Mouse (Mus musculus) stomach, postnatal 0 days (tissue): ENCODE data around the gene Slc16a9. TPM values are rescaled to one million over a fixed set of nuclear protein-coding genes. Genes with fewer than 3 reads are reported as not detected.

Source experiments
- ATAC-seq: fragments of 200-750 bp; cut with Nextera tagmentation; 2 replicates; pipeline ENCODE4 v1.8.0; 2017; ENCODE audit not compliant: low FRiP score, low TSS enrichment
- DNase-seq: peaks from one replicate; pipeline ENCODE4 v3.0.0-alpha.2; 2016; ENCODE audit warnings: low spot score
- H3K27ac ChIP-seq: fragments of 300-500 bp; sonication (generic); replicated peaks from 2 replicates; pipeline ENCODE4 v1.5.1; 2014; ENCODE audit warnings: mild to moderate bottlenecking, control low read depth
- H3K27me3 ChIP-seq: fragments of 300-500 bp; sonication (generic); 2 replicates; pipeline ENCODE4 v1.6.1; 2014; ENCODE audit warnings: low read length; ENCODE audit not compliant: control insufficient read depth, insufficient read depth
- H3K36me3 ChIP-seq: fragments of 300-500 bp; sonication (generic); 2 replicates; pipeline ENCODE4 v1.6.1; 2014; ENCODE audit warnings: low read length, mixed read lengths; ENCODE audit not compliant: control insufficient read depth, insufficient read depth
- H3K4me1 ChIP-seq: fragments of 300-500 bp; sonication (generic); replicated peaks from 2 replicates; pipeline ENCODE4 v1.6.1; 2014; ENCODE audit warnings: antibody characterized with exemption; ENCODE audit not compliant: control insufficient read depth, insufficient read depth
- H3K4me2 ChIP-seq: fragments of 300-500 bp; sonication (generic); replicated peaks from 2 replicates; pipeline ENCODE4 v1.6.1; 2014; ENCODE audit warnings: low read depth, mild to moderate bottlenecking, control low read depth, moderate library complexity
- H3K4me3 ChIP-seq: fragments of 300-500 bp; sonication (generic); 2 replicates; pipeline ENCODE4 v1.5.1; 2014; ENCODE audit warnings: low read depth, low read length, control low read depth
- H3K9ac ChIP-seq: fragments of 300-500 bp; sonication (generic); 2 replicates; pipeline ENCODE4 v1.6.1; 2014; ENCODE audit warnings: mild to moderate bottlenecking, low read length, control low read depth, mixed read lengths
- H3K9me3 ChIP-seq: fragments of 300-500 bp; sonication (generic); 2 replicates; pipeline ENCODE4 v1.6.1; 2016; ENCODE audit warnings: low read length; ENCODE audit not compliant: control insufficient read depth
- CTCF ChIP-seq: IDR thresholded peaks from 2 replicates; pipeline ENCODE4 v1.5.1; 2016; ENCODE audit warnings: antibody characterized with exemption, low read depth, mild to moderate bottlenecking, moderate library complexity
- EP300 ChIP-seq: optimal IDR thresholded peaks from 2 replicates; pipeline ENCODE3; 2016; ENCODE audit warnings: antibody characterized with exemption
- WGBS: fragments of 180-500 bp; shearing (Covaris S2); extraction: QIAGEN DNeasy Blood & Tissue Kit; methylation state at CpG from one replicate; pipeline ENCODE4 v1.1.7; 2014; 5-methylcytosine and 5-hydroxymethylcytosine counted together
- polyA plus RNA-seq: library from polyadenylated mRNA; unstranded; fragments of >200 nt; fragmentation: Nextera tagmentation; extraction: Ambion mirVana; gene quantifications from 2 replicates; pipeline ENCODE4 v1.2.1, GENCODE M21; 2015

The Slc16a9 gene
- 2.5 and 2.9 TPM in 2 replicates for polyA plus RNA-seq

DNA sequence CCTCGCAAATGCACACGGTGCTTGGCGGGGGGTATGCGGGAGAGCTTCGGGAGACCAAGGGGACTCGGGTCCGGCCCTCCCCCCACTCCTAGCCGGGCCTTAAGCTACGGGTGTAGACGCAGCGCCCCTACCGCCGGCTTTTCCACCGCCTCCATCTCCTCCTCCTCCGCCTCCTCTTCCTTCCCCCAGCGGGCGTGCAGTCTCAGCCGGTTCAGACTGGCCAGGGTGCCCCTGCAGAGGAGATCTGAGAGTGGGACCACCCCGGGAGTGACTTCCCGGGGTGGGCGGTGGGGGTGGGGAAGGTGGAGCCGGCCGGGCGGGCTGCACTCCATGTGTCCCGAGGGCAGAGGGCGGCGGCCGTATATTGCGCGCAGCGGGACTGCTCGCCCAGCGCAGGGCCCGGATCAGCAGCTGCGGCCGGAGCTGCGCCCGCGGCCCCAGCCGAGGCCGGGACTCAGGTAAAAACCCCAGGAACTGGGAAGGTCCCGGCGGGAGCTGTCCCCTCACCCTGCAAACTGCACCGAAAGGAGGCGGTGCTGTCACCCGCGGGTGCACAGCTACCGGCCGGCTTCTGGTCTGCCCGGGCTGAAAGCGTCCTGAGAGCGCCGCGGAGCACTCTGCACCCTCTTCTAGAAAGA is at the start of gene Slc16a9:
Gene Slc16a9 (plus strand): TSS at position 180 of the 638 bp plus-strand sequence.
- under 1% methylated on average over 50 of the region's 54 CpGs for WGBS
- peak within 1 kb of the TSS; percentile 45; the same call in 1 of the 2 replicates for H3K27ac ChIP-seq
- DNase-seq = peak; percentile 74

DNA sequence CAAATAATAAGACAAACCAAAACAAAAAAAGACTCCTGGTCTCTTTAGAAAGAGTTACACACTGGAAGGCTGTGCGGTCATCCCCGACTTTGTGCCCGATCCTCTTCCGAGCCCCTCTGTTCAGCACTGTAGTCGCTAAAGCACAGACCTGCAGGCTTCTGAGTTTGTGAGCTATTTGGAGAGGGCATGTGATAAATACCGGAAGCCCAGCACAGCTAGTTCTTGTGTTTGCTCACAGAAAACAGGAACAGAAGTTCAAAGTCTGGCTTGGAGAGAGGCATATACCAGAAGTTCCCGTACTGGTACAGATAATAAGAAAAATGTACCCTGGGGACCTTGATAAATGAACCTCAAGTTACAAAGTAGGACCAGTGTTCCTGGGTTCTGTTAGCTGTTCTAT is 49.6 kb upstream of the Slc16a9 start:
- H3K4me2 ChIP-seq = no peak overlapping the region
- H3K27me3 ChIP-seq = no peaks in the 10 kb centered on the region
- peak overlapping the region; percentile 65 for H3K27ac ChIP-seq
- no peaks in the 10 kb centered on the region for H3K4me1 ChIP-seq
- H3K4me3 ChIP-seq = no peak overlapping the region
- 71% methylated on average over 7 of the region's 7 CpGs for WGBS
- ATAC-seq = peak; percentile 73
- TF ChIP-seq CTCF (no peak), EP300 (no peak)
- no peak overlapping the region for H3K9ac ChIP-seq
- 0 out of 2 replicates have a peak, but pooled peaks cover 4% of the 10 kb centered on the region for H3K36me3 ChIP-seq
- no peaks in the 10 kb centered on the region for H3K9me3 ChIP-seq
- DNase-seq = peak; percentile 33

More for the DNA sequence above, at the start of gene Slc16a9:
- H3K27me3 ChIP-seq = no peaks in the 10 kb centered on the region
- TF ChIP-seq CTCF (peak; percentile 65), EP300 (no peak)
- H3K9ac ChIP-seq = peak within 1 kb of the TSS; percentile 70
- H3K4me1 ChIP-seq = peaks cover 4% of the 10 kb centered on the region; the same call in 1 of the 2 replicates
- no peaks in the 10 kb centered on the region for H3K9me3 ChIP-seq
- peak within 1 kb of the TSS; percentile 65 for H3K4me3 ChIP-seq
- peak; percentile 90 for ATAC-seq
- H3K36me3 ChIP-seq = no peaks in the 10 kb centered on the region
- peak within 1 kb of the TSS; percentile 90 for H3K4me2 ChIP-seq

DNA sequence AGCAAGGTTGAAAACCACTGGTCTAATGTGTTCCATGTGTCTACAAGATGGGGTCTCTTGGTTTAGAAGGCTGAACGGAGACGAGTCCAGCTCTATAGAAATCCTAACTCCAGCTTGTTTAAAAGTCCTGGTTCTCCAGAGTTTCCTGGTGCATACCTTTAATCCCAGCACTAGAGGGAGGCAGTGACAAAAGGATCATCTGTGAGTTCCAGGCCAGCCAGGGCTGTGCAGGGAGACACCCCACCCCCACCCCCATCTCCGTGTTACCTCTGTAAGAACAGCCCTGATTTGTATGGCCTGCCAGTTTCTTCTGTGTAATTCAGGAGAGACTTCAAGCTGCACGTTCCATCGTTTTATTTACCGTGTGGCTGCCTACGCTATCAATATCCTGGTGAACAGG is 49.1 kb upstream of the Slc16a9 start:
- Histone ChIP-seq H3K27ac (peak overlapping the region; percentile 65), H3K4me3 (no peak overlapping the region), H3K4me1 (no peaks in the 10 kb centered on the region), H3K9ac (no peak overlapping the region), H3K27me3 (no peaks in the 10 kb centered on the region), H3K4me2 (no peak overlapping the region), H3K9me3 (no peaks in the 10 kb centered on the region), H3K36me3 (0 out of 2 replicates have a peak, but pooled peaks cover 4% of the 10 kb centered on the region)
- TF ChIP-seq EP300 (no peak), CTCF (peak; percentile 78)
- peak; percentile 83 for ATAC-seq
- 46% methylated on average over 7 of the region's 7 CpGs for WGBS
- peak; percentile 67 for DNase-seq

DNA sequence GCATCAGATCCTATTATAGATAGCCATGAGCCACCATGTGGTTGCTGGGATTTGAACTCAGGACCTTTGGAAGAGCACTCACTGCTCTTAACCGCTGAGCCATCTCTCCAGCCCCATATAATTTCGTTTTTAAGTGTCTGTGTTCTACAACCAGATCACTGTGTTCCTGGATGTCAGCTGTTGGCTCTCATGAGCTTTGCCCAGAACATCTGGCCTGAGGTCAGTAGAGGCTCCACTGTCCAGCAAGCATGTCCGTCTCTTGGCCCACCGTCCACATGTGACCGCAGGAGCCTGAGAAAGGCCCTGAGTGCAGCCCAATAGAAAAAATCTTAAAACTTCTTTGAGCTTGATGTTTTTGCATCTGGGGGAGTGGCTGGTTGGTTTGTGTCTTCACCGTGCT is 48.2 kb upstream of the Slc16a9 start:
- Histone ChIP-seq H3K9me3 (no peaks in the 10 kb centered on the region), H3K4me2 (no peak overlapping the region), H3K4me1 (no peaks in the 10 kb centered on the region), H3K27ac (no peak overlapping the region), H3K9ac (no peak overlapping the region), H3K4me3 (no peak overlapping the region), H3K36me3 (0 out of 2 replicates have a peak, but pooled peaks cover 2% of the 10 kb centered on the region), H3K27me3 (no peaks in the 10 kb centered on the region)
- TF ChIP-seq CTCF (no peak), EP300 (no peak)
- no peak for ATAC-seq
- WGBS = 84% methylated on average over 6 of the region's 6 CpGs
- no peak for DNase-seq

DNA sequence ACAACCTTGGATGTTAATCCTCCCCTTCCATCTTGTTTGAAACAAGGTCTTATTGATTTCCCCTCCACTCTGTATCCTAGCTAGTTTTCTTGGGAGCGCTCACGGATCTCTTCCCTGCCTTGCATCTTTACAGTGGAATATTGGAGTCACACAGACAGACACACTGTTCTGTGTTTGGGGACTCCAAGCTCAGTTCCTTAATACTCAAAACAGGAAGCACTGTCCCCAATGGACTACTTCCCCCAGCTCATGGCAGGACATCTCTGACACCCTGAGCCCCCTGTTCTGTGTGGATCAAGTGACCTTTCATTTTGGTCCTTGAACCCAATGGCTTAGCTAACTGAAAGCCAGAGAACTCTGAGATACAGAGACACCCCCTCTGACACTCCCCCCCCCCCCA is 47.3 kb upstream of the Slc16a9 start:
- Histone ChIP-seq H3K36me3 (no peaks in the 10 kb centered on the region), H3K4me2 (no peak overlapping the region), H3K9ac (no peak overlapping the region), H3K9me3 (no peaks in the 10 kb centered on the region), H3K27me3 (no peaks in the 10 kb centered on the region), H3K27ac (no peak overlapping the region), H3K4me1 (no peaks in the 10 kb centered on the region), H3K4me3 (no peak overlapping the region)
- DNase-seq (no peak), ATAC-seq (no peak)
- 76% methylated on average over 2 of the region's 2 CpGs for WGBS
- no peak for TF ChIP-seq CTCF
- TF ChIP-seq EP300 = no peak

DNA sequence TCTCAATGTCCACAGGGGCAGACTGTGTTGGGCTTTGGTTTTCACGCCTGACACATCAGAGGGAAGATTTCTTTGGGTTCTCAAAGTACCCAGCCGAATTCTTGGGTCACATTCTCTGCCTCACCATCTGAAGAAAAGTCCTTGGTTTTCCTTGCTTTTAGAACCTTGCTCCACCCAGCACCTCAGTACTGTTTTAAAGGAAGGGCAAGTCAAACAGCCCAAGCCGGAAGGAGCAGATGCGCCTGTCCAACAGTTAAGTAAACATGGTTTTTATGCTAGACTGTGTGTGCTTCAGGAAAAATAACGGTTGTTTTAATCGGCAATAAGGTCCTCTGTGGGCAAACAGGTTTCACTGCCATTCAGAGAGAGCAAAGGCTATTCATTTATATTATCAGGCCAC is 46.9 kb upstream of the Slc16a9 start:
- Histone ChIP-seq H3K27me3 (no peaks in the 10 kb centered on the region), H3K9me3 (no peaks in the 10 kb centered on the region), H3K9ac (no peak overlapping the region), H3K36me3 (no peaks in the 10 kb centered on the region), H3K27ac (no peak overlapping the region), H3K4me2 (no peak overlapping the region), H3K4me1 (no peaks in the 10 kb centered on the region), H3K4me3 (no peak overlapping the region)
- ATAC-seq (peak; percentile 27; the same call in 1 of the 2 replicates), DNase-seq (no peak)
- WGBS = 42% methylated on average over 6 of the region's 6 CpGs
- no peak for TF ChIP-seq CTCF
- TF ChIP-seq EP300 = no peak
